Mouse (Mus musculus): ENCODE measurements around the gene Atf7. TPM values are rescaled to one million over a fixed set of nuclear protein-coding genes. Genes with fewer than 3 reads are reported as not detected.

Gene Atf7
- total RNA-seq, 1 experiment from 2014 or later: 81.1 TPM

DNA sequence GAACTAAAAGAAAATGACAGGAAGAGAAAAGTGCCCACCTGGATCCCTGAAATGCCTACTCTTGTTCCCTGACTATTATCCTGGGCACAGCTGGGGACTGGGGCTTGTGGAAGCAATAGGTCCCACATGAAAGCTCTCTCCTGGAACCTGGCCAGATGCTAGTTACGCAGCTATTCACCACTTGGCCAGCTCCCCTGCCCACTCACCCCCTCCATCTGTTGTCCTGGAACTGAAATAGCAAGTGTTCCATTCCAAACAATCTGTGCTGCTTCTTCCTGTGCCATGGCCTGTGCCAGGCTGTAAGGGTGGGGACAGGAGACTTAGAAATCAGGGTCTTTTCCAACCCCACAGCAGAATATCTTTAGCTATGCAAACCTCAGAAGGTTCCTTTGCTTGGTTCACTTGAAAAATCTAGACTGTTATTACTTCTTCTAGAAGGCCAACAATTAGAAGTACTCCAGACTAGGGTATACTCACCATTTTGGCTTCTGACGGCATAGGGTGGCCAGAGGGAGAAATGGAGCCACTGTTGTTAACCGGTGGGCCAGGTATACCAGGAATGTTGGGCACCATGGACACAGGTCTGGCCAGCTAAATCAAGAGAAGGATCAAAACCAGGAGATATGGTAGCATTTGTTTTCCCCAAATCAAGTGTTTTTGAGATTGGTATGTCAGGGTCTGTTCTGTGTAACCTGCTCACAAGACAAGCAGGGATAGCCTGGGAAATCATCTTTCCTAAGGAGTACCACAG is 78.4 kb downstream of the Atf7 start:
- peak; percentile 54 for DNase-seq

DNA sequence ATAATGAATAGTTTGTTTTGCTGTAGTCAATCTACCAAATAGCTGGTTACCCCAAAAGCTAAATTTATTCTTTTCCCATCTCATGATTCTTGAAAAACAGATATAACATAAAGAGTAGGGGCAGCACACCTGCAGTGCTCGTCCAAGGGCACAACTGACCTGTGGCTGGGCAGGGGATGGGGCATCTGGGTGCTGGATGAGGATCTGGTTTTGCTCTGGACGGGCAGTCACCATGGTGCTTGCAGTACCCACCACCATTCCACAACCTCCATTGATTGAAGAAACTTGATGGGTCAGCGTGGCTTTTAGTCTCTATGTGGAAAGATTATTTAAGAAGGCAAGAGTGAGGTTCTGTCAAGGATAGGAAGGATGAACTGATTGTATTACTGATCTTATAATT is 79.0 kb downstream of the Atf7 start:
- DNase-seq: no peak

DNA sequence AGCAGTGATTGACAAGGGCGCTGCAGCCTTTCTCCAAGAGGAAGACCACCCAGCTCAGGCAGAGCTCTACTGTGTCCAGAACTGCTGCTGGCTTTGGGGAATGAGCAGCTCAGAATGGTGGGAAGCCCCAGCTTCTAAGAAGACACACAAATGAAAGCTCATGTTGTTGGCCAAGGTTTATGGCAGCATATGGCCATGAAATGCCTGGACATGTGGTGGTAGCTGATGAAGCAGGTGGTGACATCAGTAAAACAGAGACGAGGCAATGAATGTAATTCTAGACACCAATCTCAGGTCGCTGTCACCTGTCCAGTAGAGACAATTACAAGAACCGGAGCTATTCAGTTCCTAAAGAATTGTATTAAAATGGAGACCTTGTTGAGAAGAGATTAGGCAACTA is 80.5 kb downstream of the Atf7 start:
- no peak for DNase-seq

DNA sequence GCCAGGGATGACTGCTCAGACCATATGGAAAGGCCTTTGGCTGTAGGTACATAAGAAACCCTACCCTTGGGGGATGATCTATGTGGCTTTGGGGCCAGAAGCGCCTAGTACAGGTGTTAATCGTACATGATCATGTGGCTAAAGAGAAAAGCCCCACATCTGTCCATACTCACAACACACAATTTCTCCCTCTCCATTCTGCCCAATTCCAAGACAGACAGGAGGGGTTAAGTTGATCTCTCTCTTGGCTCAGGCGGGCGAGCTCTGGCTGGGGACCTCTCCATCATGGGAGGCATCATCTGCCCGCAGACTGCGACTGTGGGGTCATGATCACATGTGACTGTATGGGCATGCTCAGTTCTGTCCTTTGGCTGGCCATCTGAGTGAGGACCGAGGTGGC is 91.3 kb downstream of the Atf7 start:
- no peak for DNase-seq

DNA sequence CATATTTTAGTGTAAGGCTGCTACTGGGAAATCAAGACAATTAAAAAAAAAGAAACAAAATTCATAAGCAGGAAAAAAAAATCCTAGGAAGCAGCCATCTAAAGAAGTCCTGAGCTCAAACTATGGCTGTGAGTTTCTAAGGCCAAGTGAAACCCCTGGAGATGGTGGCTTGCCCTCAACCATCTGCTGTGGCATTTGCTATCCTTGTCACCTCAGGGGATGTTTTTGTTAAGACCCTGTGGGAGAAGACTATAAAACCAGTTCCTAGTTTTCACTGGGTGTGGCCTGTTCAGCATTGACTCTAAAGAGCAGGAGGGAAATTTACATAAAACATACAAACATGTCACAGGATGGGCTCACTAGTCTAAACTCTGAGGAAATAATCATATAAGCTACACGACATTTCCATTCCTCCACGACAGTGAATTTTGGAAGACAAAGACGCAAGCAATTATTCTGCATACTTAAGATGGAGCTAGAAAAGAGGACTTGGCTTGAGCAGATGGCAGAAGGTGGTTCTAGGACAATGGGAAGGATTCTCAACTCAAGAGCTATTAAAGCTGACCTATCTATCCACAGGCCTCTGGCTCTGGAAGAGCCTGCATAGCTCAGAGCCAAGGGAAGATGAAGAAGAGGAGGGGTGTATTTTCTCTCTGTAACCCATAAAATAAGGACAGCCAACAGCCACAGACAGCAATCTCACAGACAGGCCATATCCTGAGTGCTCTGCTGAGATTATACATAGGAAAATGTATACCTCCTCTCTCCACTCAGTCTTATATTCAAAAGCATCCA is 93.0 kb downstream of the Atf7 start:
- no peak for DNase-seq

DNA sequence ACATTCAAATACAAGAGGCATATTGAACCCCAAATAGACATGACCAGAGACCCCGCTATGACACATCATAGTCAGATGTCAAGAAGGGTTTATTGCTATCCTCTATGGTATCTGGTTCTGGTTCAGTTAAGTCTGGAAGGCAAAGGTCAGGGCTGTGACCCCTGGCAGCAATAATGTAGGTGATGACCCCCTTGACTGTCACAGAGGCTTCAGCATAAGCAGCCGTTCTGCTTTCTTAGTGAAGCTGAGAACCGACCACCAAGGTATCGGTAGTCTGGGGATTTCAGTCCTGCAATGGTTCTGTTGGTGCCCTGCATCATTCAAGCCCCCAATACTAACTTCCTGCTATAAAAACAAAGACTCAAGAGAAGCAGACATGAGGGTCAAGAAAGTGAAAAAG is 93.7 kb downstream of the Atf7 start:
- no peak for DNase-seq

DNA sequence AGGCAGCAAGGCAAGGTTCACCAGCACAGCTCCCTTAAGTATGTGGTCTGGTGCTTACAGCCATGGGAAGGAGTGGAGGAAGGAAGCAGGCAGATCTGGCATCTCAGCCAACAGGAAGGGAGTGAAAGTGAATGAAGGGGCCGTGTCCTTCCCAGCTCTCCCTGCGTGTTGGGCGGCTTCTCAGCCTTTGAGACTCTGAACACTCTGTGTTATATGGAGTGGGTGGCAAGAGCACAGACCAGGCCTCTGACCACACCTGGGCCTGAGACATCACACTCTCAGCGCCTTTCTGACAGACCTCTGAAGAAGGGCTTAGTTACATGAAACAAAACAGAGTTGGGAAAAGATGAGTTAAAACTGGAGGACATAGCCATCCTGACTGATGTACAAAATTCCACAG is 94.7 kb downstream of the Atf7 start:
- no peak for DNase-seq

DNA sequence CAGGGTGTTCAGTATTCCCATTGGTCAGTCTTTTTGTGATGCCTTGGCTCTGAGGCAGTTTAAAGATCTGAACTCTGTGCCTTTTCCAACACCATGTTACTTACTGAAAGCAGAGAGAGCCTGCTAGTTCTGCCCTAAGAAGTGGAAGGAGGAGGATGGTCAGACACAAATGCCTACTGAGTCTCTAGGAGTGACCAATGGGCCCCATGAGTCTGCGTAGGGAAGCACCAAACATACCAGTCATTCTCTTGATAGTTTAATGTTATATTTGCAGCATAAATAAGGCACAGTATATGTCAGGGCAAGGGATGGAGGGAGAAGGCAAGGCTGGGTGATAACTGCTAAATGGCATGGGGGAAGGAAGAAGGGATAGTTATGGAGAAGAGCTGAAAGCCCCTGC is 96.9 kb downstream of the Atf7 start:
- no peak for DNase-seq

DNA sequence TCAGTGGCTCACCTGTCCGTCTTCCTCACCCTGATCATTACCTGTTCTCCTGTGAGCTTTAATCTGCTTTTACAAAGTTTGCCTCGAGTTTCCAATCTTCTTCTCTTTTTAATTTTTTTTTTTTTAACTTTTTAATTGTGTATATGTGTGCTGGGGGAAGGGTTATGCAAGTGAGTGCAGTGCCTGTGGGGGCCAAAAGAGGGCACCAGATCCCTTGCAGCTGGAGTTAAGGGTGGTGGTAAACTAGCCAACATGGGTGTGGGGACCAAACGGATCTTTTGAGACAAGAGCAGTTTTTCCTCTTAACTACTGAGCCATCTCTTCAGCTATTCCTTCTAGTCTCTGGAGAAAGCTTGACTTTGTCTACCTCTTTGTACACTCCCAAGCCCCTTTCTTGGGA is 97.3 kb downstream of the Atf7 start:
- DNase-seq: no peak

DNA sequence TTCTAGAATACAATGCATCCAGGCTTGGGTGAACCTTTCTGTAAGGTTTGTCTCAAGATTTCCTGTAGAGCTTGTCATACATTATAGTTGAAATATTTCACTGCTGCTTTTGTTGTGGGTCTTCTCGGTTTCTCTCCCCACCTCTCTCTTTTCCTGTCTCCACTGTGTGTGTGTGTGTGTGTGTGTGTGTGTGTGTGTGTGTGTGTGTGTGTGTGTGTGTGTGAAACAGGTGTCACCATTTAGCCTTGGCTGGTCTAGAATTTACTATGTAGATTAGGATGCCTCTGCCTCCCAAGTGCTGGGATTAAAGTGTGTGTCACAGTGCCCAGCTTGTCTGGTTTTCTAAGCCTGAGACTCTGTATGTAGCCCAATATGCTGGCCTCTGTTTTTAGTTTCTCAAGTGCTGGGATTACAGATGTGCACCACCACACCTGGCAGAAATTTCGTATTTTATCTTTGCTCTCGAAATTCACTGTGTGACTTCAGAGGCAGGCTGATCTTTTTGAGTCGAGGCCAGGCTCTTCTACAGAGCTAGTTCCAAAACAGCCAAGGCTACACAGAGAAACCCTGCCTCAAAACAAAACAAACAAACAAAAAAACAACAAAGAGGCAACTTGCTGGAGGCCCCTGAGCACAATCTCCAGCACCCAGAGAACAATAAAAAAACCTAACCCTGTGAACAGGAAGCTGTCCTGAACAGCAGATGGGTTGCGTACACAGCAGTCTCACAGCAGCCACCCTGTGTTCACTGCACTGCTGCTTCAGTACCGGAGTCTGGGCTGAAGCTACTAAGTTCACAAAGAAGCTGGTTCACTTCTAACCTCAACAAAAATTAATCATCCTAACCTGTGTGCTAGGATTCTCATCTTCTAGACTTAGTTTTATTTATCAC is 98.9 kb downstream of the Atf7 start:
- no peak for DNase-seq

DNA sequence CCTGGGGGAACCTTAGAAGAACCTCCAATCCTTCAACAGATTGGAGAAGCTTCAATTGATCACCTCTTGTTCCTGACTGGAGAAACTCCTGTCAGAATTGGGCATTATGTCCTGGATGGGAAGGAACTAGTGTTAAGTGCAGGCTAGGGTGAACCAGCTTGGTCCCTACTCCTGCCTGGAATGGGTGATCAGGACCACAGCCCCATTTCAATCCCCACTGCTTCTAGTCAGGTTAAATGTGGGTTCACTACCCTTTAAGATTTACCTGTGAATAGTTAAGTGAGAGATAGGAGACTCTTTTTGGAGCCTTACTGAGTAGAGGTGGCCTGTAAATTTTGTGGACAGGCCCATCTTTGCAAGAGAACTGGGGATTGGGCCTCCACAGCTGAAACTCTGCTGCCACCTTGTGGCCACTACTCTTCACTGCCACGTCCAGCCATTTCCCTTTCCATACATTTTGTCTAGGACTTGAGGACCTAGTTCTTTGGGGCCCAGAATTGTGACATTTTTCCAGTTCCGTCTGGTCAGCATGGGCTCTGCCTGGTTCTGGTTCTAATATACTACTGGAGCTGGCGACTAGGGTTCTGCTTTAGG is 100.3 kb downstream of the Atf7 start, which contains the start of gene Npff:
Gene Npff (minus strand): TSS at position 51 of the 594 bp plus-strand sequence.
- DNase-seq: peak; percentile 71

DNA sequence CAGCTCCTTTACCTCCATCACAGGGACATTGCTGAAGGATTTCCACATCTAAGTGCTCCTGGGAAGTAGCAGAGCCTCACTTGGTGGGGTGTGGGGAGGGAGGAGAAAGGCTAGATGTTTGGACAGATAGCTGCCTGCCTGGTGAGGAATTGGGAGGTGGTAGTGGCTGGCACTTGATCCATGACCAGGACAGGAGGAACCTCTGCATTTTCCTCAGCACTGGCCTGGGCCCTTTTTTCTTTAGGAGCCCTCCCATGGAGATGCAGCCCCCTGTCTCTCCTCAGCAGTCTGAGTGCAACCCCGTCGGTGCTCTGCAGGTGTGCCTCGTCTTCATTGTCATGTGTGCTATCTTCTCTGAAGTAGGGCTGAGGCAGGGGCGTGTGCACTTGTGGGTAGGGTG is 103.8 kb downstream of the Atf7 start:
- DNase-seq: no peak

DNA sequence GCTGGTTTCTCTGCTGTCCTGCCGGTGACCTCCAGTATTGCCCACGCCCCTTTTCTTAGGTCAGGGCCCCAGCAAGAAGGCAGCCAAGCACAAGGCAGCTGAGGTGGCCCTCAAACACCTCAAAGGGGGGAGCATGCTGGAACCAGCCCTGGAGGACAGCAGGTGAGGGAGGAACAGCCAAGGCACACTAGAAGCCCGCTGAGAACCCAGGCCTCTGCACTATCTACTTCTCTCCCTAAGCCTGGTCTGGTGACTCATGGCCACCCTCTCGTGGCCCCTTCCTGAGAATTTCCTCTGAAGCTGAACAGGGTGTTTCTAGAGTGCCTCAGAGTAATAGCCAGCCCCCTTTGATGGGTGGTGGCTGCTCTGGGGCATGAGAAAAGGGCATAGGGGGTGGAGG is 104.8 kb downstream of the Atf7 start:
- DNase-seq: no peak

DNA sequence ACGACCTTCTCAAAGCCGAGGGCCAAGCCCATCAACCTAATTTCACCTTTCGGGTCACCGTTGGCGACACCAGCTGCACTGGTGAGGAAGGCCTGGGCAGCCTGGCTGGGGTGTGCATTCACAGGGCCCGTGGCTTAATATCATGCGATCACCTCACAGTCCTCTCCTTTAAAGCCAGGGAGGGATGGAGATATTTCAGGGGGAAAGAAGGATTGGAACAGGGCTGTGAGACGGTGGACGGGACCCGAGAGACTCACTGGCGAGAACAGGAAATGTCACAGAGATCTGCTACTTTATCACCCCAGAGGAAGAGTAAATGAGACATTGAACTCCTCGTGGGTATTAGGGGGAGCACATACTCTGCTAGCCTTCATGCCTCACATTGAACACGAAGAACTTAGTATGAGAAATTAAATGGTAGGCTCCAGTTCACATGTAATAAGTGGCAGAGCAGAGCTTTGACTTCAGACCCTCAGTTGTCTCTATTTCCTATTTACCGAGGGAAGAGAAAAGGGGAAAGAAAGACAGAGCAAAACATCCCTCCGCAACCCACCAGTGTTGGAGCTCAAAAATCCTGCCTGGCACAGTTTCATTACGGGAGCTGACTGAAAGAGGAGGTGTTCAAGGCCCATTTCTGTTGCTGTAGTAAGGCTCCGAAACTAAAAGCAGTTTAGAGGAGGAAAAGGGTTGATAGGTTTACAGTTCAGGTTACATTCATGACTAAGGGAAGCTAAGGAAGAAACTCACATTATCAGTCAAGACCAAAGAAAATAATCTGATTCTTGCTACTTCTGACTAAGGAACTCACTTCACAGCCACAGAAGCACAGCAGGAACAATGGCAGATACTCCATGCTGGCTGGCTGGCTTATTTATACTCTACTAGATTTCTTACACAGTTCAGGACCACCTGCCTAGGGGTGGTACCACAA is 105.8 kb downstream of the Atf7 start:
- no peak for DNase-seq

DNA sequence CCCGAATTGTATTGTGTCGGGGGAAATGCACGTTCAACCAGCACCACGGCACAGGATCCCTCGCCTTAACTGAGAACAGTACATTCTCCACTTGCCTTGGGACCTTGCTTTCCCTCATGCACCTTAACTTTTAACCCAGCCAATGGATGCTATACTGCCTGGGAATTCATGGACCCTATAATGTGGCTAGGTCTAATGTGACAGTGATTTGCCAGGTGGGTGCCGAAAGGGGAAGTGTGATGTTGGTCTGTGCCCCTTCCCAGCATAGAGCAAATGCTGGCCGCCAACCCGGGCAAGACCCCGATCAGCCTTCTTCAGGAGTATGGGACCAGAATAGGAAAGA is 106.4 kb downstream of the Atf7 start:
- no peak for DNase-seq

DNA sequence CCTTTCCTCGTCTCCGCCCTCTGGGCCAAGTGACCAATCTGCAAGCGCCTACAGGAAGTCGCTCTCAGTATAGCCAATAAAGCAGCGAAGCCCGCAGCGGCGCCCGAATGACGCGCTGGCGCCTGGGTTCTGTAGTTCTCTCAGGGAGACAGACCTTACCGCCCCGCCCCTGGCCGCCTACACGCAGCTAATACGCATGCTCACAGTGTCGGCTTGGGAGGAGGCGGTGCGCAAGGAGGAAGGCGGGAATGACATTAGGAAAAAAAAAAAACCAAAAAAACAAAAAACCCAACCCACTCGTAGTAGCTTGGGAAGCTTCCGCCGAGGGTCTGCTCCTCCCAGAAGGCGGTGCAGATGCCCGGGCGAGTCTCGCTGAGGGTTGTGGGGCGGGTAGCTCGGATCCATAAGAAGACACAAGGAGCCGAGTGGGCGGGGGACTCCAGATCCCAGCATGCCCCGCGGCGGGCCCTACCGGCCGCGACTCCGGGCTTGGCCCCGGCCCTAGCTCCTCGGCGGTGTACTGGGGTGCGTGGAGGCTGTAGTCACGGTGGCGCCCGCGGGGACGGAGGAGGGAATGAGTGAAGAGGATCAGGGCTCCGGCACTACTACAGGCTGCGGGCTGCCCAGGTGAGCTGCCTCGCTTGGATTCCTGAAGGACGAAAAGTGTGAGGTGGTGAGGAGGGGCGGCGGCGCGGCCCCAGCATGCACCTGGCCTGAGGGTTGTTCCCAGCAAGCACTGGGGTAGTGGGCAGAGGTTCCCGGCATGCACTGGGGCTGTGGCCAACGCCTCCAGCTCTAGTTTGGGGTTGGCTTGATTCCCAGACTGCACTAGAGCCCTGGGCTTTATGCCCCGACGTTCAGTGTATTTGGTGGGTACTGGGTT is 107.0 kb downstream of the Atf7 start, which contains the start of gene Tarbp2:
Gene Tarbp2 (plus strand): TSS at position 217 of the 883 bp plus-strand sequence.
- DNase-seq: peak; percentile 99

DNA sequence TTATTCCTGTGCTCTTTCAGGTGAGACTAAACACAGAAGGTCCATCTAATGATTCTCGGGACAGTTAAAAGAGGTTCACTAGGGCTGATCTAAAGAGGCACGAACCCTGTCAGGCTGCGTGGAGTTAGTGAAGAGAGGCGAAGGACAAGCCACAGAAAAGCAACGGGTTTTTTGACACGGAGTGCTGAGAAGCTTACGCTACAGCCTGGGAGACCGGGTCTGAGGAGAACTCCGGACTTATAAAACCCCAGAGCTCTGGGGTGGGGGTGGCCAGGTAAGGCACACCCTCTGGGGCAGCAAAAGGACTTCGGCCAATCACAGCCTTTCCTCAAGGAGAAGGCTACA is 107.7 kb downstream of the Atf7 start:
- DNase-seq: no peak

DNA sequence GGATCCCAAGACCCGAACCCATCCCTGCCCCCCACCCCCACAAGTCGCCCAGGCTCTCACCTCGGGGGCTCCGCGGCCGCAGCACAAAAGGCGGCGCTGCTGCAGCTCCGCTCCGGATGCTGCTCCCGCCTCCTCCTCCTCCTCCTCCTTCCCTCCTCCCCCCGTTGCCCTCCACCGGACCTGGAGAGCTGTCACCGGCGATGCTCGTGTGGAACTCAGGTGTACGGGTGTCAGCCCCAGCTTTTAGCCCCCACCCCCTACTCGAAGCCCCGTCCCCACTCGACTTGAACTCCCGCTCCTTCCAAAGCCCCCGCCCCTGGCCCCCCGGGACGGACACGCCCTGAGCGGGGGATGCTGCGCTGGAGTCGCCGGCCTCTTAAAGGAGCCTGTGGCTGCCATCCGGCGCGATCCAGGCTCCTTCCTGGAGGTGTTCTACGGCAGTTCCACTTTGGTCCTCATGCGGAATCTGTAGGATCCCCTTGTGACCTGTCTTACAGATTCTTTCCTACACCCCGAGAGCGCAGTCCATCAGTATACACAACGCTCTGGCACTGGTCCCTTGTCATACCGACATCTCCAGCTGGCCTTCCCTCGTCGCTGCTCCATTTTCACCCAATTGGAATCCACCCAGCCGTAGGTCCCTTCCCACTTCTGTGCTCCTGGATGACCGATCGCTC is 108.4 kb downstream of the Atf7 start, which contains the start of gene Map3k12:
Gene Map3k12 (minus strand): TSS at position 337 of the 677 bp plus-strand sequence.
- peak; percentile 79 for DNase-seq

DNA sequence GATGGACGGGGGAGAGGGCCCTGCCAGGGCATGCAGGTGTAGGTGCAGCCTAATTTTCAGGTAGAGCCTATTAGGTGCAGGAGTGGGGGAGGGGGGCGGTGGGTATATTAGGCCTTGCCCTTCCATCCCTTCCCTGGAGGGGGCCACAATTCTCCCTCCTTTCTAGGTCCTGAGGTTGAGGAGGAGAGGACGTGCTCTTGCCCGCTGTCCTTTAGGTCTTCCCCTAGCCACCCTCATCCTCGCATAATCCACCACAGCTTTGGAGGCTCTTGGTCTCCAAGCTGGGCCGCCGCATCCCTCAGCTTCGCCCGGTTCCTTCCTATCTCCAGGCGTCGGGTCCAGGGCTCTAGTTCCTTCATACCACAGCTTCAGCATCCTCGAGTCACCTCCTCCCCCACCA is 109.0 kb downstream of the Atf7 start:
- no peak for DNase-seq

DNA sequence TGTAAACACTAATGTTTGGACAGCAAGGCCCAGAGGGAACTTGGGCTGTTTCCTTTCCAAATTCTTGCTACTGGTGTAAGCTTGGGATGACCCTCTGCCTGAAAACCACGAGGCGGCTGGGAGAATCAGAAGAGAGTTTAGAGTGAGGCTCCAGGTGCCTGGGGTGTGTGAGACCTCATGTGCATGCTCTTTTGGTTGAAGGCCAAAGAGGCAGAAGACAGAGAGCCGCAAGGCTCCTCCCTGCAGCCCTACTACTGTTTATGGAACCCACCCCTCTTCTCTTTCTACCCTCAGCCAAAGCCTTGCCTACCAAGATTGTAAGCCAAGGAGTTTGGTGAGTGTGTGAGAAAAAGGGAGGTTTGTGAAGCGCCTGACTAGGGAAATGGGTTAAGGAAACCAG is 109.5 kb downstream of the Atf7 start:
- DNase-seq: no peak

All from adrenal gland, postnatal 25 days (tissue).